Mouse (Mus musculus) thymus, postnatal 0 days (tissue): Measurements from ENCODE around the gene Ccdc24. TPM values are rescaled to one million over a fixed set of nuclear protein-coding genes. Genes with fewer than 3 reads are reported as not detected.

Source experiments
- DNase-seq: peaks from one replicate; pipeline ENCODE4 v3.0.0-alpha.2; 2015; ENCODE audit warnings: low spot score
- polyA plus RNA-seq: library from polyadenylated mRNA; unstranded; fragments of >200 nt; fragmentation: Nextera tagmentation; extraction: Ambion mirVana; gene quantifications from 2 replicates; pipeline ENCODE4 v1.2.1, GENCODE M21; 2015

Ccdc24 gene
- polyA plus RNA-seq, 1 experiment from 2014 or later: 0.08 TPM

- peak; percentile 87 for DNase-seq
Measured at GRCm38 (mm10) chr4:117891738-117892161, 19.4 kb upstream of the Ccdc24 start, which contains the start of gene Dph2. Dph2 (minus strand) TSS chr4:117892032.

GRCm38 (mm10) chr4:117890750-117891149, 18.4 kb upstream of the Ccdc24 start:
- DNase-seq: no peak

GRCm38 (mm10) chr4:117890031-117890430, 17.7 kb upstream of the Ccdc24 start:
- no peak for DNase-seq

GRCm38 (mm10) chr4:117889471-117889870, 17.1 kb upstream of the Ccdc24 start:
- no peak for DNase-seq

- no peak for DNase-seq
Measured at GRCm38 (mm10) chr4:117887920-117888319, 15.6 kb upstream of the Ccdc24 start.

- DNase-seq: peak; percentile 90
Measured at GRCm38 (mm10) chr4:117887133-117887532, 14.8 kb upstream of the Ccdc24 start, which contains the start of gene Atp6v0b. Atp6v0b (minus strand) TSS chr4:117887333.

- peak; percentile 22 for DNase-seq
Measured at GRCm38 (mm10) chr4:117886644-117887043, 14.3 kb upstream of the Ccdc24 start.

- no peak for DNase-seq
Measured at GRCm38 (mm10) chr4:117885994-117886393, 13.6 kb upstream of the Ccdc24 start.

- DNase-seq: no peak
Measured at GRCm38 (mm10) chr4:117885093-117885492, 12.7 kb upstream of the Ccdc24 start.

- DNase-seq: no peak
Measured at GRCm38 (mm10) chr4:117884146-117884545, 11.8 kb upstream of the Ccdc24 start.

GRCm38 (mm10) chr4:117882701-117883691, 10.6 kb upstream of the Ccdc24 start, which contains the start of gene B4galt2:
B4galt2 (minus strand) TSS chr4:117883487.
- no peak for DNase-seq

- no peak for DNase-seq
Measured at GRCm38 (mm10) chr4:117878703-117879102, 6.3 kb upstream of the Ccdc24 start.

GRCm38 (mm10) chr4:117878301-117878700, 5.9 kb upstream of the Ccdc24 start:
- no peak for DNase-seq

GRCm38 (mm10) chr4:117873615-117874014, 1.3 kb upstream of the Ccdc24 start:
- no peak for DNase-seq

- DNase-seq: no peak
Measured at GRCm38 (mm10) chr4:117871787-117872186, 570 bp downstream of the Ccdc24 start.

- DNase-seq: no peak
Measured at GRCm38 (mm10) chr4:117870437-117870836, 1.9 kb downstream of the Ccdc24 start.

- no peak for DNase-seq
Measured at GRCm38 (mm10) chr4:117869317-117869716, 3.0 kb downstream of the Ccdc24 start.

GRCm38 (mm10) chr4:117867823-117868222, 4.5 kb downstream of the Ccdc24 start:
- DNase-seq: peak; percentile 33

- no peak for DNase-seq
Measured at GRCm38 (mm10) chr4:117867000-117867399, 5.4 kb downstream of the Ccdc24 start.

GRCm38 (mm10) chr4:117866083-117866482, 6.3 kb downstream of the Ccdc24 start:
- no peak for DNase-seq

GRCm38 (mm10) chr4:117862823-117863222, 9.5 kb downstream of the Ccdc24 start:
- DNase-seq: no peak

GRCm38 (mm10) chr4:117860570-117860969, 11.8 kb downstream of the Ccdc24 start:
- no peak for DNase-seq

GRCm38 (mm10) chr4:117858794-117859193, 13.6 kb downstream of the Ccdc24 start:
- DNase-seq: peak; percentile 29
